Mouse (Mus musculus) MN1 (cell line): ENCODE data around the gene Mdp1.

ENCODE experiments used
- DNase-seq: peaks from one replicate; pipeline ENCODE4 v3.0.0-alpha.2; 2016; ENCODE audit warnings: low spot score

The Mdp1 gene

DNA sequence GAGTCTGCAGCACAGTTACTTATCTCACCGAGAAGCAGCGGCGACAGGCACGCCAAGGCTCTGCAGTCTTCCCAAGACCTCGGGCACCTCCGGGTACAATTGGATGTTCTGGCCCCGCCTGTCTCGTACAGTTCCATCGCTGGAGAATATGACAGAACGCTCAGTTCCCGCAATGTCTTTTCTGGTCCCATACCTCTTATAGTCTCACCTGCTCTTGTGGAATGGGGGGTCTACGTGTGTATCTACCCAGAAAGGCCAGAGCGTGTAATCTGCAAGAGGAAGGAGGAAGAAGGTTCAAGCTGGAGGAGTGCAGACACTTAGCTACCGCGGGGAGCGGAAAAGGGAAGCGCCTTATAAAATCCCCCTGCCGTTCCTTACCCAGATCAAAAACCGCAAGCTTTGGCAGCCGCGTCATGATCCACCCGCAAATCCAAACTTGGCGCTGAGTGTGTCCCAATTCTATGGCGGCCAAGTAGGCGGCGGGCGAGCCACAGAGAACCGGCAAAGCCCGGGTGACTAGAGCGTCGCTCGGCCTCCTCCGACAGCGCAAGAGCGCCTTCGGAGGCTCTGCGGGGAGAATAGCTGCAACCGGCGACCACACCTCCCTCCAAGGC lies at the start of gene Mdp1:
Gene Mdp1 (minus strand): TSS at position 549 of the 614 bp plus-strand sequence.
- DNase-seq, result peak; percentile 86

DNA sequence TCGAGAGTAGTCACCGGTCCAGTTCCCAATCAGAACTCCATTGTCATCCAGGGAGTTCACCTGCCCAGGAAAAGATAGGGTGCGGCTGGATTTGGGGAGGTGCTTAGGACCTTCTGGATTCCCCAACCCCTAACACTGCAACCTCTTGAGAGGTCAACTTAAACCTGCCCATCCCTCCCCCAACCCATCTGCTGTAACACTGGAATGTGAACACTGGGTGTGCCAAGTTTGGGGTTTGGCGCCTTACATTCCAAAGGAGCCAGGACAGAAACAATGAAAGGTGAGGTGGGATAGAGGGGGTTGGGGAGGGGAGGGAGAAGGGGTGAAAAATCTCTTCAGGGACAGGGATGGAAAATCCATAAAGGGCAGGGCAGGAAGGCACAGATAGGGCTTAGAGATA lies 49.2 kb upstream of the Mdp1 start:
- no peak for DNase-seq

DNA sequence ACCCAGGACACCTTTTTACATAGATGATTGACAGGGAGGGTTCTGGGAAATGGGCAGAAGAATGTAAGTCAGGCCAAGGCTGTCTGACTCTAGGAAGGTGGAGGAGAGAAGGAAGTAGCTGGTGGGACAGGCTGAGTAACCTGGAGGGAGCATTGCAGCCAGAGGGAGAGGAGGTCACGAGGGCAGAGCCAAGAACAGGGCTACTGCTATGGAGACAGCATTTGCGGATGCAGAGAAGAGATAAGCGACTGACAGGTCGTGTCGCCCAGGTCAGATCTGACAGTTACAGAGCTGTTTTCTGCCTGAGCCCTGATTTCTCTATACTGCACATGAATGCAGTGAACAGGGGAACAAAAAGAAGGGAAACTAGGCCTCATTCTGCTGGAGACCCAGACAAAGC lies 47.1 kb upstream of the Mdp1 start:
- no peak for DNase-seq

DNA sequence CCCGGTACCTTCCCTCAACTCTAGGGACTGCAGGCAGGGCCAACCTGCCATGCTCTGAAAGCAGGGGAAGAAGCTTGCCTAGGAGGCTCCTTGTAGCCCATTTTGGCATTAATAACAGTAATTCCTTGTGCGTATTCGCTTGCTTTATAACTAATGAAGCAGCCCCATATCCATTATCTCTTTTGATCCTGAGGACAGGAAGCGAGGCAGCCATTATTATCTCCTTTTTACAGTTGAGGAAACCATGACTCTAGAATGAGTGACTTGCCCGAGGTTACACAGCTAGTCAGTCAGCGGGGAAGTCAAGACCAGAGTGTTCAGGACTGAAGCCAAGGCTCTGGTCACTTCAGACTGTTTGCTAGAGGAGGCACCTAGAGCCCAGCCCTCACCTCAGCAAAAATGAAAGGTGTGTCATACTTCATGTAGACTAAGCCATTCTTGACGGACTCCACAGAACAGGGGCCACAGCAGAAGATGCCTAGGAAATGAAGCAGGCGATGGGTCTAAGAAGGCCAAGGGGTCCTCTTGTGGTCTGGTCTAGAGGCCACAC lies 45.8 kb upstream of the Mdp1 start:
- DNase-seq, result no peak

DNA sequence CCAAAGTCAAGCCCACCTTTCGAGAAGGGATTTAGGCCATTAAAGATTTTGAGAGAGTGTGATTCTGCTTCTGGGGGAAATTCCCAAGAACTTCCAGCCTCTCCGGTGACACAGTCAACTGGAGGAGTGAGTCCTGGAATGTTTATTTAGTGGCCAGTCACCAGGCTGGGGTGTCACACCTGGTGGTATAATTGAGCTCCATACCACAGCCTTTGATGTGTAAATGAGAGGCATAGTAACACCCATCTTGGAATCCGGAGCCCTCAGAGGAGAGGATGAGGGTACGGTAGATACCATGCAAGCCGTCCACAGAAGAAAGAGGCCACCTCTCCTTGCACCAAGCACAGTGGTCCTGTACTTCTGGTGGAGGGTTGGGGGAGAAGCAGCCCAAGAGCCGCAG lies 42.5 kb upstream of the Mdp1 start:
- no peak for DNase-seq

DNA sequence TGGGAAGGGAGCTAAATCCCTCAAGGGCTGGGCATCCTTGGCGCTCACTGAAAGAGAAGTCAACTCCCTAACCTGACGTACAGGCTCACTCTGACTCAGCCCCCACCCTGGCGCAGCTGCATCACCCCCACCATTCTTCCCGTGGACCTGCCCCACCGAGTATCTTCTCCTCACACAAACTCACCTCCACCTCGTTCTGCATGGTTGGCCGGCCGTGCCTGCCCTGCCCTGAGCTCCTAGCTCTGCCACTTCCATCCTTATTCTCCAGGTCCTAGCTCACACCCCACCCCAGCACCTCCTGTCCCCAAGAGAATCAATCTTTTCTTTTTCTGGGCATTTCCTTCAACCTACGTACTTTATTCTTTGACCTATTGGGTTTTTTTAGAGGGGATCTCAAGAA lies 40.8 kb upstream of the Mdp1 start:
- DNase-seq, result no peak

DNA sequence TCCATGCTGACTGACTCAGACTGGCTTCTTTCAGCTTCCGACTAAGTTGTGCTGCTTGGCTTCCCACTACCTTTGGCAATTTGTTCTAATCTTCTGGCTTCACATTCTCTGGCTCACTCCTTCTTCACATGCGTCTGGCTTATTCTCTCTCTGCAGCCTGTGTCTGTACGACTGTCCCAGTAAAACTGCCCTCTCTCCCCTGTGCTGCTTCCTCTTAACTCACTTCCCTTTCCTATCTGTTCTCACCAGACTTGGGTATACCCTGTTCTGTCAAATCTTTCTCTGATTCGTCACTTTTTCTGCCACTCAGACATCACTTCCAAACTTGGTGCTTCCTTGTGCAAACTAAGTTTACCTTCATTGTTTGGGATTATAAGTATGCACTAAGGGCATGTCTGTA lies 36.9 kb upstream of the Mdp1 start:
- DNase-seq, result no peak

DNA sequence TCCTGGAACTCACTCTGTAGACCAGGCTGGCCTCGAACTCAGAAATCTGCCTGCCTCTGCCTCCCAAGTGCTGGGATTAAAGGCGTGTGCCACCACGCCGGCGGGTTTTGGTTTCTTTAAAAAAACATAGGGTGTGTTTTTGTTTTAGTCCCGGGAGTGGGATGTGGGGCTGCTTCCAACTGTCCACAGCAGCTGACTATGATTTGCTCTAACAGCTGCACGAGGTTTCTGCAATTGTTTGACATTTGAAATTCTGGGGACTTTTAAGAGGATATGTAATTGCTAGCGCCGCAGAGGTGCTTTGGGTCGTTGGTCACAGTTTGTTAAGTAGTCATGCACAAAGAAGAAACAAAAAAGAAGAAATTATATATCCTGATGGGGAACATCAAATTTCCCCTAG lies 29.1 kb upstream of the Mdp1 start:
- no peak for DNase-seq

DNA sequence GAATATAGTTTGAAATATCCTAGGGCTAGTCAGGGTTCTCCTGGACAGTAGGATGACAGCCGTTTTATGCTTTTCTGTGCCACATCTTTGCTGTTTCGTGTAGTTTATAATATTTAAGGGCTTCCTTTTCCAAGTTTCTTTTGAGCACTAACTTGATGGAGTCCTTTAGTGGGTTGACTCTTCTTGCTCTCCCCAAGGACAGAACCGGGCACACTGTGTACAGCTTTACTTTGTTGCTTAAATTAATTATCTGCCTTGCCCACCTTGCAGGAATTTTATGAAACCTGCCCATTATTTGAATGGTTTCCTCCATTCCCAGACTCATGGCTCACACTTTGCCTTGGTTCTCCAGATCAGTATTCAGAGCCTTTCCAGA lies 21.8 kb upstream of the Mdp1 start:
- DNase-seq, result no peak

DNA sequence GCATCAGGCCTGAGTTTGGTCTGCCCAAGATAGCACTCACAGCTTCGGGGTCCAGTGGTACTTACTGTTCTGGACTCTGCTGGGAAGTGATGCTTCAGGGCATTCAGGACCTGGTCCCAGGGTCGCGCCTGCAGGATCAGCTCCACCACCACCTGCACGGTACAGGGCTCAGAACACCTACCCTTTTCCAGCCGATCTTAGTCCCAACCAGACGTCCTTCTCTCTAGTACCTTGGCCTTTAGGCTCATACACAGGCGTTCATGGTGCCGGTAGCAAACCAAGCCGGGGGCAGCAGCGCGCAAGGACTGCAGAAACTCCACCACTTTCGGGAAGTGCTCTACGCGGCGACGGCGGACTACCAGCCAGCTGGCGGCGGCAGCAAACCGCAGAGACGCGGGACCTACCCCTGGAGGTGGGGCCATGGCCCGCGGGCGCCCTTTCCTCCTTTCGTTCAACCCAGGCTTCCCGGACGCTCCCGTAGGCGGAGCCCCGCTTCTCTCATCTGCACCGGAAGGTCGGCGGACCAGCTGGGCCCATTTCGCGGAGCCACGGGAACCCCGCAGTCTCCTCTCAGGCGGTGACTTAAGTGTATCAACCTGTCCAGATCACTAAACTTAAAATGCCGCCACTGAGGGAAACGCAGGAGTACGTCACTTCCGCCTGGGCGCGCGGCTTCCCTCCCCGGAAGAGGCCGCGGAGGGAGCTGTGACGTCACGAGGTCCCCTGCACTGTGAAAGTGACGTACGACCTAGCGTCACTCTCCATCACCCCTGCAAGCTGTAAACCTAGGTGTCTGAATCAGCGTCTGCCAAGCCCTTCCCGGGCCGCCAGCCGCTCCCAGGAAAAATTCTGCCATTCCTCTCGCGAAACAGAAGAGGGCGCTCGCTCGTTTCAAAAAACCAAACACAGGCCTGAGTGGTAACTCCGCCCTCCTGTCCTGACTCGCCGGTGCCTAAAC lies 21.1 kb upstream of the Mdp1 start, which contains the start of gene Tinf2:
Gene Tinf2 (minus strand): TSS at position 661 of the 958 bp plus-strand sequence.
- peak; percentile 92 for DNase-seq

DNA sequence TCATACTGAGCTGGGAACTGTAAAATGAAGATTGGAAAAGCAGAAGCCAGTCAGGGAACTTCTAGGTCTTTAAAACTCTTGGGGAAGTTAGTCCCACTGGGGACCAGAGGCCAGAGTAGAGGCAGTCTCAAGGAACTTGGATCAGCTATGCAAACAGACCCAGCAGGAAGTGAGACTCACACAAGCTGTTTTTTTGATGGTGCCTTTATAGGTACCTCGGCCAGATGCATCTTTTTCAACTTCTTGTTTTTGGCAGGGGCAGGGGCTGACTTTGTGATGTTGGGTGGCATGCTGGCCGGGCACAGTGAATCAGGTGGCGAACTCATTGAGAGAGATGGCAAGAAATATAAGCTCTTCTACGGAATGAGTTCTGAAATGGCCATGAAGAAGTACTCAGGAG lies 17.3 kb upstream of the Mdp1 start:
- no peak for DNase-seq

DNA sequence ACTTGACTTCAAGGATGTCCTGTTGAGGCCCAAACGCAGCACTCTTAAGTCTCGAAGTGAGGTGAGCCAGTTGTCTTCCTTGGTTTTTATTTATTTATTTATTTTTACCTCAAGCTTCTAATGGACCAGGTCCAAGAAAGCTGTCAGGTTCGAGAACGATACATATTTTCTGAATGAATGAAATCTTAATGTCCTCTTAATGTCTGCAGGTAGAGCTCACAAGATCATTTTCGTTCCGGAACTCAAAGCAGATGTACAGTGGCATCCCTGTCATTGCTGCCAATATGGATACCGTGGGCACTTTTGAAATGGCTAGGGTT lies 12.4 kb upstream of the Mdp1 start:
- DNase-seq, result no peak

DNA sequence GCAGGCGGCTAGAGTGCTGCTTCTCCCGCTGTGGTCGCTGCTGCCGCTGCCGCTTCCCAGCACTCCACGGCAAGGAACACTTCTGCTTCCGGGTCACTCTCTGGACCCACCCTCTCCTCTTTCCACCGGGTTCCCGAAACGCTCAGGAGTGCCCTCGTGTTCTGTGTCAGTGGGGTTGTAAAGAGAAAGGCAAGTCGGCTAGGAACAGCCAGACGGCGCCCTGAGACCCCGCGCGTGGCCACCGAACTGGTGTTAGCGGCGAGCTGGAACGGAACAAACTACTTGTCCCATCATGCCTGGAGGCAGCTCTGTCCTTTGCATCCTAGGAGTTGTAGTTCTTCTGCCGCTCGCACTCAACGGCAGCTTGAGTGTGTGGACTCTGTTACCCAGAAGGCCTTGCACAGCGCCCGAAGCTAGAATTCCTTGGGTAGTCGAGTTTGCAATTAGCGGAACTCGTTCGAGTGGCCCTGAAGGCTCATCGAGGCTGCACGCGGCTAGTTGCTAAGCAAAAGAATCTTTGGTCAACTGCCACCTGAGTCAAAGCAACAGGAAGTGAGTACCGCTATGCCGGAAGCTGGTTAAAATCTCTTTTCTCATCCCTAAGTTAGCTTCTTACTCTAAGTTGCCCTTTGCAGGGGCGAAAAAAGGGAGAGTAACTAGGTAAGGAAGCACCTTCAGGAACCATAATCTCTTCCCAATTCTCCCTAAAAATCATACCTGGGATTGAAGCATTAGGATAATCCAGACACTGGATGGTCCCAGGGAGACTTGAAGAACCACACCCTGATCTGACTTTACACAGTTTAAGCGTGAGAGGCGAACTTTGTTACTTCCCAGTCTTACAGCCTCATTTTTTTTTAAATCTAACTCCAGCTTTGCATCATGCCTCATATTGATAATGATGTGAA lies 11.8 kb upstream of the Mdp1 start, which contains the start of the genes Gmpr2 and Nedd8:
Gene Gmpr2 (plus strand): TSS at position 109 of the 908 bp plus-strand sequence.
Gene Nedd8 (minus strand): TSS at position 292 of the 908 bp plus-strand sequence.
- DNase-seq, result peak; percentile 93

DNA sequence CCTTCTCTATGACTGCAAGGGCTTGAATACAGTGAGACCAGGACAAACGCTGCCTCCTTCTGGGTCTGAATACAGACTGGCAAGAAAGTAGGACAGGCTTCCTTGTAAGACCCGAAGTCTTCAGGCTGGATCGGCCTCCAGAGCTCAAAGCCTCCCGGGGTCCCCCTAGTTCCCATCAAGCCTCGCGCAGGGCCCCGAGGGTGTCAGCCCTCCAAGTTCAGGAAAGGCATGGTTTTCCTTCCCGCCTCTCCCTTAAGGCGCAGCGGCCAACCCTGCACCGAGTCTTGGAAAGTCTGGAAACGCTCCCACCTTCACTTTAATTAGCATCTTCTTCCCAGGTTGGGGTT lies 11.2 kb upstream of the Mdp1 start:
- DNase-seq, result no peak

DNA sequence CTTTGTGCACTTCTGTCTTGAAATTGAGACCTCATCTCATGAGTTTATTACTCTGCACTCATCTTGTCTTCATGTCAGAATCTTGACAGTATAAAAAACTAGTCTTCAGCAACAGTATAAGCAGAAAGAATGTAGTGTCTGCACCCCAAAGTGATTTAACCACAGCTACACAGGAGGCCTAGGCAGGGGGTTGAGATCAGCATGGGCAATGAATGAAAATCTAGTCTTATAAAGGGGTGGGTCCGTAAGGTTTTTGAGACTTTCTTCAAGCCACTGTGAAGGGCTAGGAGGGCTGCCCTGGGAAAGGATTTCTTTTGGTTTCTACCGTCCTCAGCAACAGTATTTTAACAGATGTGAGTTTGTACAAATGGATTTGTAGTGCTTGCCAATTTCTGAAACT lies 328 bp upstream of the Mdp1 start:
- DNase-seq, result no peak

DNA sequence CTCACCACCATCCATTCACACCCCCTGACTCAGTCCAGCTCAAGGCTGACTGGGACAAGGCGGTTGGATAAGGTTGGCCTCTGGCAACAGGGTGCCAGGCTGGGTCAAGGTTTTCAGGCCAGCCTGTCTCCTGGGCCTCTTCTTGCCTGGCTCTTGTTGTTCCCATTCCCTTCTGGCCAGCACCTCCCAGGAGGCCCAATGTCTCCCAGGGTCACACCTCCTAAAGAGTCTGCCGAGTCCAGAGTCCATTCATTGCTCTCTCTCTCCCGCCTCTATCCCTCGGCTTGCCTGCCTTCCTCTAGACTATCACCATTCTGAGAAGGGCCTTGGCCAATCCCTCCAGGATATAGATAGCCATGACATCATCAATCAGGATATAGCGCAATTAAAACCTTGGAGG lies 2.3 kb downstream of the Mdp1 start:
- no peak for DNase-seq

DNA sequence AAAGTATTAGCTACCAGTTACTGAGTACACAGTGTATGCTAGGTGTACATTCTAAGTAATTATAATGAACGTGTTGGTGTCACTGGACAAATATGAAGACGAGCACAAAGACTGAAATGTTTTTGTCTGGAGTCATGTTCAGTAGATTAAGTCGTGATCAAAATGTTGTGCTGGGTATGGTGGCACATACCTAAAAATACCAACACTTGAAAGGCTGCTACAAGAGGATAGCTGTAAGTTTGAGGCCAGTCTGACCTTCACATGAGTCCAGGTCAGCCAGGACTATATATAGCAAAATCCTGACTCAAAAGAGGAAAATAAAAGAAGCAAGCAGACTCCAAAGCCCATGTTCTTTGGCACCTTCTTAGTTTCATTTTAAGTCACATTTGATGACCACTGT lies 3.4 kb downstream of the Mdp1 start:
- no peak for DNase-seq

DNA sequence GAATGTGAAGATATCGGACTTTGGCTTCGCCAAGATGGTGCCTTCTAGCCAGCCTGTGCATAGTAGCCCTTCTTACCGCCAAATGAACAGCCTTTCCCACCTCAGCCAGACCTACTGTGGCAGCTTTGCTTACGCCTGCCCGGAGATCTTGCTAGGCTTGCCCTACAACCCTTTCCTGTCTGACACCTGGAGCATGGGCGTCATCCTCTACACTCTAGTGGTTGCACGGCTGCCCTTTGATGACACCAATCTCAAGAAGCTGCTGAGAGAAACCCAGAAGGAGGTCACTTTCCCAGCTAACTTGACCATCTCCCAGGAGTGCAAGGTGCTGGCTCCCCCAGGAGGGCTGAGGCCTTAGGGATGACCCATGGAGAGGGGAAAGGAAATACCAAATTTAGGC lies 8.8 kb downstream of the Mdp1 start:
- no peak for DNase-seq

DNA sequence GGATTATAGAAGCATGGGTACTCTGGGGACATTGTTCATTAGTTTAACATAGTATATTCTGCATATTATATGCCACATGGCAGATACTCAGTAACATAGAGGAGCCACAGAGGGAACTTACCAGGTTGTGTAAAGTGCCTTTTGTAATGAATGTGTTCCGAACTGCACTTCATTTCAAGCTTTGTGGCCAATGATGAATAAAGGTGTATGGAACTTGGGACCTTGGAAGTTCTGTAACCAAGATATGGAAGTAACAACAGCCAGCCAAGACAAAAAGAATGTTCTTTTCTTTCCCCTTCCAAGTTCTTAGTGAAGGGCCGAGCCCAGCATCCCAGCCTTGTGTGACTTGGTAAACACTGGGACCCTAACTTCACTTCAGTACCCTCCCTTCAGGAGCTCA lies 10.4 kb downstream of the Mdp1 start, which contains the start of gene Tssk4:
Gene Tssk4 (plus strand): TSS at position 301 of the 400 bp plus-strand sequence.
- DNase-seq, result no peak

DNA sequence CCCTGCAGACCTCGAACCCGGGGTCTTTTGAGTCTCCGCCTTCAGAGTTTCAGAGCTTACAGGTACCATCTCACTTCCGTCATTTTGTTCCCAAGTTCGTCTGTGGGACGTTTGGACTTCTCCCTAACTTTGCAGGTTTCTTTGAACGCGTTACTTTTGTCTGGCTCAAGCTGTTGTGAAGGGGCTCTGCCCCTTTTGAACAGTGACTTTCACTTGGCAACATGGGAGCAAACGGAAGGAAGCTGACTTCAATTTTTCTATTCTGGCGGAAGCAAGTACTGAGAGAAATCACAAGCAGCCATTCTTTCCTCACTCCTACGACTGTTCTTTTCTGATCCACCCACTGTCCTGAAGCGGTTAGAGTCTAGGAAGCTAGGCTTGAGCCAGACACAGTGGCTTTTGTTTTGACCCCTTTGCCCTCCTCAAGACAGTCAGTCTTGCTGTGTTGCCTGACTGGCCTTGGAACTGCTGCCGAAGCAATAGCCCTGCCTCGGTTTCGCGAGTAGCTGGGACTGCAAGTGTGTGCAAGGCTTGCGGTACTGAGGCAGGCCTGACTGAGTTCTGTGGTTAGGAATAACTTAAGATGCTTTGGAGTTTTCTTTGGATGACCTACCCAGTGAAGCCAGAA lies 15.9 kb downstream of the Mdp1 start:
- no peak for DNase-seq

DNA sequence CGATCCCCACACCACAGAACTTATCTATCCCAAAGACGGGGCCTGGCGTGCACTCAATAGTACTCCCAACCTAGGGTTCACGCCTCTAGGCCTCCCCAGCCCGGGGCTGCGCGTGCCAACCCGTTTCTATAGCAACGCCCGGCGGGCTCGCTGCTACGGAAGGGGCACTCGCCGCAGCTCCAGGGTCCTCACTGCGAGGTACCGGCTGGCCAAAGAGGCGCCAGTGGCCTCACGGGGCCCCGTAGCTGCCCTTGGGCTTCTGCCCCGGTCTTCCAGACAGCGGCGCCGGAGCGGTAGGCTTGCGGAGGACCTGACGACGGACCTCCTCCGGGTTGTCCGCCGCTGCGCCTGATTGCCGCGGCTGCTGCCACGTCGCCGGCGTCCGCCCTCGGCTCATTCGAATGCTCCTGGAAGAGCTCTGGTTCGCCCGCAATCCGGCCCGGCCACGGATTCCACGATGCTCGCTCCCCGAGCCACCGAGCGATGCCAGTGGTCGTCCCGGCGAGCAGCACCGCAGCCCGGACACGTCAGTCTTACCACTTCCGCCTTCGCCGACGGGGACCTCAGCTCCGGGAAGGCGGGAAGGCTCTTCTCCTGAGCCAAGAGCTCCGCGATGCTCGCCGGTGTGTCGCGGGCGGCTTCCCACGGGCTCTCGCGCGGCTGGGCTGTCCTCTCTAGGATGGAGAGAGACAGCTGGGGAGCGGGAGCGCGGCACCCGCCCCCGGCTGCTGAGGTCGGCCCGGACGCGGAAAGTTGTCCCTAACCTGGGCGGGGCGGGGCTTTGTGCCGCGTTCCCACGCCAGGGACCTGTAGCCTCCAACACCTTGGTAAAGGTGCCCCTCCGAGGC lies 17.0 kb downstream of the Mdp1 start, which contains the start of gene Tm9sf1:
Gene Tm9sf1 (minus strand): TSS at position 747 of the 848 bp plus-strand sequence.
- peak; percentile 76 for DNase-seq
